Mouse (Mus musculus) stomach, embryonic 15.5 days (tissue): ENCODE results near the gene Dcaf4. TPM values are rescaled to one million over a fixed set of nuclear protein-coding genes. Genes with fewer than 3 reads are reported as not detected.
A peak's percentile ranks its signal among the peaks of the same experiment; 100 is the strongest.

ENCODE experiments used
- ATAC-seq: fragments of 200-750 bp; cut with Nextera tagmentation; 2 replicates; pipeline ENCODE4 v1.8.0; 2017; ENCODE audit warnings: low read depth, moderate number of reproducible peaks, moderate TSS enrichment; ENCODE audit not compliant: insufficient read depth, low FRiP score
- H3K27ac ChIP-seq: fragments of 300-500 bp; sonication (generic); 2 replicates; pipeline ENCODE4 v1.5.1; 2015; ENCODE audit warnings: mild to moderate bottlenecking, inconsistent platforms
- H3K27me3 ChIP-seq: fragments of 300-500 bp; sonication (generic); replicated peaks from 2 replicates; pipeline ENCODE4 v1.6.1; 2015; ENCODE audit warnings: inconsistent platforms
- H3K36me3 ChIP-seq: fragments of 300-500 bp; sonication (generic); 2 replicates; pipeline ENCODE4 v1.6.1; 2015; ENCODE audit warnings: inconsistent platforms
- H3K4me1 ChIP-seq: fragments of 300-500 bp; sonication (generic); 2 replicates; pipeline ENCODE4 v1.6.1; 2015; ENCODE audit warnings: inconsistent platforms
- H3K4me2 ChIP-seq: fragments of 300-500 bp; sonication (generic); 2 replicates; pipeline ENCODE4 v1.6.1; 2015; ENCODE audit warnings: mild to moderate bottlenecking, inconsistent platforms
- H3K4me3 ChIP-seq: fragments of 300-500 bp; sonication (generic); replicated peaks from 2 replicates; pipeline ENCODE4 v1.5.1; 2015; ENCODE audit warnings: inconsistent platforms
- H3K9ac ChIP-seq: fragments of 300-500 bp; sonication (generic); 2 replicates; pipeline ENCODE4 v1.6.1; 2015; ENCODE audit warnings: inconsistent platforms
- H3K9me3 ChIP-seq: fragments of 300-500 bp; sonication (generic); 2 replicates; pipeline ENCODE4 v1.6.1; 2016; ENCODE audit warnings: inconsistent platforms
- WGBS: fragments of 180-500 bp; shearing (Covaris S2); methylation state at CpG from one replicate; pipeline ENCODE4 v1.1.7; 2015; 5-methylcytosine and 5-hydroxymethylcytosine counted together
- polyA plus RNA-seq: library from polyadenylated mRNA; unstranded; fragments of >200 nt; fragmentation: Nextera tagmentation; extraction: Ambion mirVana; gene quantifications from 2 replicates; pipeline ENCODE4 v1.2.1, GENCODE M21; 2015

Dcaf4 gene
- polyA plus RNA-seq, 1 experiment from 2014 or later = 31.5 TPM

GRCm38 (mm10) chr12:83555605-83556004 lies 35.3 kb downstream of the Dcaf4 start:
- H3K27me3 ChIP-seq = no peaks in the 10 kb centered on the region
- H3K9ac ChIP-seq = no peak overlapping the region
- no peak overlapping the region for H3K4me3 ChIP-seq
- H3K27ac ChIP-seq = no peak overlapping the region
- H3K36me3 ChIP-seq = peaks cover 53% of the 10 kb centered on the region
- no peaks in the 10 kb centered on the region for H3K4me1 ChIP-seq
- H3K4me2 ChIP-seq = no peak overlapping the region
- H3K9me3 ChIP-seq = no peaks in the 10 kb centered on the region
- WGBS = 66% methylated on average over 9 of the region's 9 CpGs
- ATAC-seq = no peak

DNA sequence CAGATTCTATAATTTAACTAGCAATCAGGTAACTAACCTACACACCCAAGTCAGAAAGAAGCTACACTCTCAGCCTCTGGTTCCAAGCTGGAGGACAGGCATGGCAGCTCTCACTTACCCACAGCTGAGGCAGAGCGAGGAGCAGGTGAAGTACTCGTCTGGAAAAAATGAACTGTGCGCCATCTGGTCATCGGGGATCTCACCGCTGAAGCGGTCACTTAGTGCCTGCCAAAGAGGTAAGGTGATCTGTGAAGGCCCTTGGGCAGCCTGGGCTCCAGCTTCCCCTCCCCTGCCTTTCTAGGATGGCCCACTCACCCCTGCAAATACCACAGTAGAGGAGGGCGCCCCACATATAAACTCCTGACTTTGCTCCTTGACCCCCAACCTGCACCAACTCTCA lies 38.2 kb downstream of the Dcaf4 start:
- no peak for ATAC-seq
- no peaks in the 10 kb centered on the region for H3K9me3 ChIP-seq
- no peak overlapping the region for H3K4me3 ChIP-seq
- H3K36me3 ChIP-seq = peaks cover 58% of the 10 kb centered on the region
- H3K27me3 ChIP-seq = no peaks in the 10 kb centered on the region
- 93% methylated on average over 7 of the region's 7 CpGs for WGBS
- H3K4me2 ChIP-seq = no peak overlapping the region
- H3K27ac ChIP-seq = no peak overlapping the region
- no peaks in the 10 kb centered on the region for H3K4me1 ChIP-seq
- no peak overlapping the region for H3K9ac ChIP-seq

GRCm38 (mm10) chr12:83560189-83560588 lies 39.9 kb downstream of the Dcaf4 start:
- H3K9ac ChIP-seq = no peak overlapping the region
- ATAC-seq = peak; percentile 39; the same call in 1 of the 2 replicates
- WGBS = 56% methylated on average over 6 of the region's 6 CpGs
- peaks cover 43% of the 10 kb centered on the region for H3K36me3 ChIP-seq
- no peaks in the 10 kb centered on the region for H3K27me3 ChIP-seq
- no peak overlapping the region for H3K27ac ChIP-seq
- H3K4me3 ChIP-seq = no peak overlapping the region
- H3K4me1 ChIP-seq = no peaks in the 10 kb centered on the region
- no peak overlapping the region for H3K4me2 ChIP-seq
- no peaks in the 10 kb centered on the region for H3K9me3 ChIP-seq

DNA sequence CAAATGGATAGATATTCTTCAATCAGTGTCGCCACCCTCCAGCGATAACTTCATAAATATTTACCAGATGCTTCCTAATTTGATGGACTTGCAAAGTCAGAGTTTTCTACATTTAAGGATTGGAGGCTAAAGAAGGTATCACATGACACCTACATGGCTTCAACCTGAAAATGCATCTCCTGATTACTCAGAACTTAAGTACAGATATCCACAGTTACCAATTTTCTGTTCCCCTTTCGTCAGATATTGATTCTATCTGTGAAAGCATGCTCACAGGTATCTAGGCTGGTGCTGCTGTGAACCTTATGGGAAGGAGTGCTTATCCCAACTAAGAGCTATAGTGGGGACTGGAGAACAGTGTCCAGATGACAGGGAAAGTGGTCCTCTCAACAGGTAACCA lies 42.3 kb downstream of the Dcaf4 start:
- H3K9me3 ChIP-seq = no peaks in the 10 kb centered on the region
- WGBS = 93% methylated on average over 3 of the region's 3 CpGs
- H3K4me3 ChIP-seq = no peak overlapping the region
- no peak overlapping the region for H3K9ac ChIP-seq
- no peak for ATAC-seq
- no peak overlapping the region for H3K27ac ChIP-seq
- no peaks in the 10 kb centered on the region for H3K4me1 ChIP-seq
- H3K4me2 ChIP-seq = no peak overlapping the region
- H3K27me3 ChIP-seq = no peaks in the 10 kb centered on the region
- peaks cover 37% of the 10 kb centered on the region for H3K36me3 ChIP-seq

- Histone ChIP-seq H3K27me3 (no peaks in the 10 kb centered on the region), H3K9me3 (no peaks in the 10 kb centered on the region), H3K27ac (no peak overlapping the region), H3K36me3 (peaks cover 22% of the 10 kb centered on the region; the same call in 1 of the 2 replicates), H3K9ac (no peak overlapping the region), H3K4me3 (no peak overlapping the region), H3K4me1 (no peaks in the 10 kb centered on the region), H3K4me2 (no peak overlapping the region)
- no peak for ATAC-seq
- WGBS = 85% methylated on average over 3 of the region's 3 CpGs
These were observed 49.6 kb downstream of the Dcaf4 start for GRCm38 (mm10) chr12:83569866-83570265.

GRCm38 (mm10) chr12:83572717-83573116 lies 52.5 kb downstream of the Dcaf4 start:
- 70% methylated on average over 5 of the region's 5 CpGs for WGBS
- Histone ChIP-seq H3K9me3 (no peaks in the 10 kb centered on the region), H3K36me3 (peaks cover 18% of the 10 kb centered on the region), H3K27ac (no peak overlapping the region), H3K9ac (no peak overlapping the region), H3K4me1 (no peaks in the 10 kb centered on the region), H3K4me3 (no peak overlapping the region), H3K4me2 (no peak overlapping the region), H3K27me3 (no peaks in the 10 kb centered on the region)
- no peak for ATAC-seq

GRCm38 (mm10) chr12:83577445-83577844 lies 57.2 kb downstream of the Dcaf4 start:
- no peak overlapping the region for H3K9ac ChIP-seq
- H3K9me3 ChIP-seq = no peaks in the 10 kb centered on the region
- H3K27ac ChIP-seq = no peak overlapping the region
- 94% methylated on average over 5 of the region's 5 CpGs for WGBS
- H3K4me3 ChIP-seq = no peak overlapping the region
- no peak for ATAC-seq
- H3K27me3 ChIP-seq = no peaks in the 10 kb centered on the region
- no peak overlapping the region for H3K4me2 ChIP-seq
- peaks cover 7% of the 10 kb centered on the region; the same call in 1 of the 2 replicates for H3K36me3 ChIP-seq
- H3K4me1 ChIP-seq = peaks cover 5% of the 10 kb centered on the region; the same call in 1 of the 2 replicates

- Histone ChIP-seq H3K4me3 (no peak overlapping the region), H3K4me1 (peaks cover 5% of the 10 kb centered on the region; the same call in 1 of the 2 replicates), H3K27ac (0 out of 2 replicates have a peak overlapping the region, but pooled peaks have one; percentile 52), H3K9me3 (no peaks in the 10 kb centered on the region), H3K9ac (no peak overlapping the region), H3K36me3 (peaks cover 3% of the 10 kb centered on the region; the same call in 1 of the 2 replicates), H3K27me3 (no peaks in the 10 kb centered on the region), H3K4me2 (no peak overlapping the region)
- no peak for ATAC-seq
- WGBS = 83% methylated on average over 2 of the region's 2 CpGs
These were observed 58.1 kb downstream of the Dcaf4 start for GRCm38 (mm10) chr12:83578356-83578755.

- 38% methylated on average over 3 of the region's 3 CpGs for WGBS
- peak overlapping the region; percentile 52; the same call in 1 of the 2 replicates for H3K27ac ChIP-seq
- H3K9me3 ChIP-seq = no peaks in the 10 kb centered on the region
- no peak overlapping the region for H3K9ac ChIP-seq
- H3K27me3 ChIP-seq = no peaks in the 10 kb centered on the region
- H3K4me3 ChIP-seq = no peak overlapping the region
- H3K4me2 ChIP-seq = no peak overlapping the region
- peaks cover 5% of the 10 kb centered on the region; the same call in 1 of the 2 replicates for H3K36me3 ChIP-seq
- peaks cover 5% of the 10 kb centered on the region; the same call in 1 of the 2 replicates for H3K4me1 ChIP-seq
- ATAC-seq = peak; percentile 96
These were observed 58.8 kb downstream of the Dcaf4 start for GRCm38 (mm10) chr12:83578896-83579569.

GRCm38 (mm10) chr12:83580283-83580682 lies 60.0 kb downstream of the Dcaf4 start:
- Histone ChIP-seq H3K4me3 (no peak overlapping the region), H3K9me3 (no peaks in the 10 kb centered on the region), H3K36me3 (peaks cover 5% of the 10 kb centered on the region; the same call in 1 of the 2 replicates), H3K9ac (no peak overlapping the region), H3K4me1 (peaks cover 5% of the 10 kb centered on the region; the same call in 1 of the 2 replicates), H3K27ac (no peak overlapping the region), H3K27me3 (no peaks in the 10 kb centered on the region), H3K4me2 (no peak overlapping the region)
- 87% methylated on average over 3 of the region's 3 CpGs for WGBS
- ATAC-seq = no peak

DNA sequence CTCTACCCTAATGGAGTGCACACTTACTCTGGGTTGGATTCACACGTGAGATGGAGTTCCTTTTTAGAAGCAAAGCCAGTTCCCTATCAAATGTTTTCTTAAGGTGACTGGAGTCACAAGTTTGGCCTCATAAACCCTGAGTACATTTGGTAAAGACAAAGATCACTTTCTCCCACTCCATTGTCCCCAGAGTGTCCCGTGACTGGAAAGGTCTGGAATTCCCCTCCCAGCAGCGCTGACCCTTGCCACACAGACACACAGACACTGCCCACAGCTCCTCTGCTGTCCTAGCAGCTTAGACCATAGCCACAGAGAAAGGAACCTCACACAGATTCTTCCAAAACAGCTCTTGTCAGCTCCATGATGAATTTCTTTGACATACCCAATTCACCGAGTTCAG lies 61.8 kb downstream of the Dcaf4 start:
- WGBS = 52% methylated on average over 4 of the region's 4 CpGs
- no peak for ATAC-seq
- Histone ChIP-seq H3K4me3 (no peak overlapping the region), H3K4me1 (peaks cover 5% of the 10 kb centered on the region; the same call in 1 of the 2 replicates), H3K27me3 (no peaks in the 10 kb centered on the region), H3K9ac (no peak overlapping the region), H3K27ac (no peak overlapping the region), H3K36me3 (0 out of 2 replicates have a peak, but pooled peaks cover 3% of the 10 kb centered on the region), H3K9me3 (no peaks in the 10 kb centered on the region), H3K4me2 (no peak overlapping the region)

GRCm38 (mm10) chr12:83582747-83583146 lies 62.5 kb downstream of the Dcaf4 start:
- 89% methylated on average over 4 of the region's 4 CpGs for WGBS

More at GRCm38 (mm10) chr12:83582747-83583146, 62.5 kb downstream of the Dcaf4 start:
- Histone ChIP-seq H3K9ac (no peak overlapping the region), H3K27me3 (no peaks in the 10 kb centered on the region), H3K4me3 (no peak overlapping the region), H3K27ac (no peak overlapping the region), H3K9me3 (no peaks in the 10 kb centered on the region), H3K4me2 (no peak overlapping the region), H3K4me1 (peaks cover 5% of the 10 kb centered on the region; the same call in 1 of the 2 replicates), H3K36me3 (0 out of 2 replicates have a peak, but pooled peaks cover 4% of the 10 kb centered on the region)
- ATAC-seq = no peak
